Mouse (Mus musculus): Measurements from ENCODE around the gene Rnaset2b. TPM values are rescaled to one million over a fixed set of nuclear protein-coding genes. Genes with fewer than 3 reads are reported as not detected.
A peak's percentile ranks its signal among the peaks of the same experiment; 100 is the strongest.
"Not testable (repeated sequence)": the region's sequence is repeated elsewhere in the genome, so short reads cannot be mapped to it uniquely, and the experiment has no call there.

Rnaset2b gene
- polyA plus RNA-seq, 1 experiment from 2014 or later: 108 TPM

DNA sequence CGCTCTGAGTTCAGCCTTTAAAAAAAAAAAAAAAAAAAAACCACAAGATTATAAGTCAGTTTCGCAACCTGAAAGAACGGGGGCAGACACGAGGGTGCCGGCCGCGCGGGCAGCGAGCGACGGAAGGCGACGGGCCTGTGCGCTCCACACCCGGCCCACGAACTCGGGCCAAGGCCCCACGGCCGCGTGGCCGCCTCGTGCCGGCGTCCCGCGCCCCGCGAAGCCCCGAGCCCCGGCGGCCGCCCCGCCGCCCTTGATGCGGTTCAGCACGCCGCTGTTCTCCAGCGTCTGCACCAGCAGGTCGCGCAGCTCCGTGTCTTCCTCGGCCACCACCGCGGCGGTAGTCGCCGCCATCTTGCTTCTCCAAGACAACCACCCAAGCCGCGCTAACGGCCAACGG lies 9.7 kb upstream of the Rnaset2b start, which contains the start of gene Tagap1:
Tagap1 (minus strand) TSS at position 381 of the 400 bp plus-strand sequence.
- not testable (repeated sequence) for H3K36me3 ChIP-seq (ENCODE audit: control insufficient read depth, insufficient read depth, low read length); ATAC-seq; DNase-seq (ENCODE audit: low spot score); H3K4me1 ChIP-seq (ENCODE audit: control insufficient read depth, insufficient read depth, low read length); H3K27me3 ChIP-seq (replicated peaks; ENCODE audit: control insufficient read depth, insufficient read depth, low read length); H3K9me3 ChIP-seq (replicated peaks; ENCODE audit: control insufficient read depth, low read length); H3K27ac ChIP-seq (ENCODE audit: low read depth, low read length)
- peak within 1 kb of the TSS; percentile 48 for H3K9ac ChIP-seq (ENCODE audit: low read length)
- WGBS: under 1% methylated on average over 35 of the region's 51 CpGs
- peak within 1 kb of the TSS; percentile 40 for H3K4me3 ChIP-seq (ENCODE audit: low read depth, low read length)
- peak within 1 kb of the TSS; percentile 42 for H3K4me2 ChIP-seq (ENCODE audit: low read length)

DNA sequence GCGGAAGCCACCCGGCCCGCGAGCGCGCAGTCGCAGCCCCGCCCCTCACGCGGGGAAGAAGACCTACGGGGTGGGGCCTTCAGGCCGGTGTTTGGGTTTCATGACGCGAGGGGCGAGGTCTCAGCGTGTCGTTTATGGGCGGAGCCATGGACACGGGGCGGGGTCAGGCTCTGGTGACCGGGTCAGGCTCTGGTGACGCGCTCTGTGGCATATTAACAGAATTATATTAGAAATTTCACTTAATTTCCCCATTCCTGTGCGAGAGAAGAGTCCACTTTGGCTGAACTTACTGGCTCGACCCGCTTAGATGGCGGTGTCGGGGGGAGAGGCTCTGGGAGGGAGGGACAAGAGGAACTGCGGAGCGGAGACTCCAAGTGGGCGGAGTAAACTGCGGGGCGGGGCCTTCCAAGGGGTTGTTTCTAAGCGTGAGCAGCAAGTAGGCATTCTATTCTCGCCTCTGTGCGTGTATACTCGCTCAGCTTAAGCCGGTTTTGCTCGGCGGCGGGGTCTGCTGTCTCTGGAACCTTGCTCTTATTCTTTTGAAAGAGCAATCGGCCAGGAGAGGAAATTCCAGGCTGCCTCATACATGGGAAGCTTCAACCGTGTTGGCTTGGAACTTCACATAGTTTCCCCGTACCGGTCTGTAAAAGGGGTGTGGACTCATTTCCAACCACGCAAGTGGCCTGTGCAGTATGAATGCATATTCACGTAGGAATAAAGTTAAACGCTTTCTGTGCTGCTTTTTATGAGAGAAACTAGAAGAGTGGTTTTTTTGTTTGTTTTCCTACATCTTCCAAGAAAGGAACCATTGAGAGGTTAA lies 9.0 kb upstream of the Rnaset2b start:
- DNase-seq (ENCODE audit: low spot score) (peak; percentile 4), ATAC-seq (peak; percentile 97)
- H3K36me3 ChIP-seq (ENCODE audit: control insufficient read depth, insufficient read depth, low read length); H3K9me3 ChIP-seq (replicated peaks; ENCODE audit: control insufficient read depth, low read length); H3K4me1 ChIP-seq (ENCODE audit: control insufficient read depth, insufficient read depth, low read length); H3K9ac ChIP-seq (ENCODE audit: low read length); H3K27me3 ChIP-seq (replicated peaks; ENCODE audit: control insufficient read depth, insufficient read depth, low read length); H3K27ac ChIP-seq (ENCODE audit: low read depth, low read length): not testable (repeated sequence)
- WGBS: under 1% methylated on average over 12 of the region's 48 CpGs
- Histone ChIP-seq H3K4me3 (ENCODE audit: low read depth, low read length) (peak overlapping the region; percentile 40), H3K4me2 (ENCODE audit: low read length) (peak overlapping the region; percentile 34; the same call in 1 of the 2 replicates)

GRCm38 (mm10) chr17:6962339-6962738 lies 8.1 kb upstream of the Rnaset2b start:
- H3K4me1 ChIP-seq (ENCODE audit: control insufficient read depth, insufficient read depth, low read length); H3K4me2 ChIP-seq (ENCODE audit: low read length); DNase-seq (ENCODE audit: low spot score); H3K36me3 ChIP-seq (ENCODE audit: control insufficient read depth, insufficient read depth, low read length); H3K4me3 ChIP-seq (ENCODE audit: low read depth, low read length); H3K9me3 ChIP-seq (replicated peaks; ENCODE audit: control insufficient read depth, low read length); H3K9ac ChIP-seq (ENCODE audit: low read length); ATAC-seq; H3K27me3 ChIP-seq (replicated peaks; ENCODE audit: control insufficient read depth, insufficient read depth, low read length); H3K27ac ChIP-seq (ENCODE audit: low read depth, low read length): not testable (repeated sequence)
- WGBS: 77% methylated on average over 3 of the region's 6 CpGs

DNA sequence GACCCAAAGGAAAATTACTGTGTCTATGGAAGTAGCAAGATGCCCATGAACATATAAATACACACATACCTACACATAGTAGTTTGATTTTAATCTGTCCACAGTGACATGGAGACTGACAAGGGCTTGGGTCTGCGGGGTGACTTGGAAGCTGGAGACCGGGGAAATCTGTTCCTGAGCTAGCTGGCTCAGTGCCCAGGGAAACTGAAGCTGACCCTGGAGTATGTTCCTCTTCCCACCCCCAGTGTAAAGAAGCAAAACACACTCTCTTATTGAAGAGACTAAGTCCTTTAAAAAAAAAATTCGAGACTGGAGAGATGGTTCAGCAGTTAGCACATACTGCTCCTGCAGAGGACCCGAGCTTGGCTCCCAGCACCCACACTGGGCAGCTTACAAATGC lies 7.5 kb upstream of the Rnaset2b start:
- H3K36me3 ChIP-seq (ENCODE audit: control insufficient read depth, insufficient read depth, low read length); H3K9ac ChIP-seq (ENCODE audit: low read length); ATAC-seq; H3K27me3 ChIP-seq (replicated peaks; ENCODE audit: control insufficient read depth, insufficient read depth, low read length); H3K4me3 ChIP-seq (ENCODE audit: low read depth, low read length); H3K4me1 ChIP-seq (ENCODE audit: control insufficient read depth, insufficient read depth, low read length); H3K4me2 ChIP-seq (ENCODE audit: low read length); H3K27ac ChIP-seq (ENCODE audit: low read depth, low read length); H3K9me3 ChIP-seq (replicated peaks; ENCODE audit: control insufficient read depth, low read length): not testable (repeated sequence)
- WGBS: 76% methylated on average over 4 of the region's 4 CpGs
- DNase-seq (ENCODE audit: low spot score): peak; percentile 3

DNA sequence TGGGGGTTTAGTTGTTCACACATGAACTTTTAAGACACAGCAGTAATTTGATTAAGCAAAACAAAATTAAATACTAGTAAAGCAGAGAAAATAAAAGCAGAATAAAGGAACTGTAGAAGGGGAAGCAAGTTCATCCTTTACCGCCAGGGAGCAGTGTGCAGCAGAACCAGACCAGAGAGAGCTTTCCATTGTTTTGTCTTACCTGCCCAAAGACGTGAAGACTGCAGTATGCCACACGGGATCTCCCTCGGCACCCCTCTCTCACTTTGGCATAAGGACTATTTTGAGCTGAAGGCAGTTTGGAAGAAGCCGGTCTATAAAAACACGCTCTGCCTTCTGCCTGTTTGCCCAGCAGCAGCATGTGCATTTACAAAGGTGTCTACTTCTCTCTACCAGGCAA lies 5.1 kb upstream of the Rnaset2b start:
- not testable (repeated sequence) for H3K9me3 ChIP-seq (replicated peaks; ENCODE audit: control insufficient read depth, low read length); H3K9ac ChIP-seq (ENCODE audit: low read length); H3K4me2 ChIP-seq (ENCODE audit: low read length); H3K27ac ChIP-seq (ENCODE audit: low read depth, low read length); ATAC-seq; H3K36me3 ChIP-seq (ENCODE audit: control insufficient read depth, insufficient read depth, low read length); H3K27me3 ChIP-seq (replicated peaks; ENCODE audit: control insufficient read depth, insufficient read depth, low read length); H3K4me1 ChIP-seq (ENCODE audit: control insufficient read depth, insufficient read depth, low read length); H3K4me3 ChIP-seq (ENCODE audit: low read depth, low read length)
- DNase-seq (ENCODE audit: low spot score): peak; percentile 52
- WGBS: 7% methylated on average over 5 of the region's 6 CpGs

DNA sequence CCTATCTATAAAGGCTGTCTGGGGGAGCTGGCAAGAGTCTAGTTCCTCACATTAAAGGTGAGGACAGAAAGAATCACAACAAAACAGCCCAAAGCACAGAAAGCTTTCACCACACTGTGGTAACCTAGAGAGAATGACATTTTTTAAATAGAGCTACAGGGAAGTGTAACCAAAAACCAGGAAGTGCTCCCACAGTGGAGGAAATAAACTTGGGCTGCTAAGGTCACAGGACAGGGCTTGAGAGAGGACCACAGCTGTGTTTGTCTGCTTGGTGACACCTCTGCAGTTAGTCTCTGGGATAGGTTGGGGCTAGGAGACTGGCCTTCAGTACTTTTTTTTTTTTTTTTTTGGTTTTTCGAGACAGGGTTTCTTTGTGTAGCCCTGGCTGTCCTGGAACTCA lies 2.8 kb upstream of the Rnaset2b start:
- not testable (repeated sequence) for H3K9ac ChIP-seq (ENCODE audit: low read length); H3K27me3 ChIP-seq (replicated peaks; ENCODE audit: control insufficient read depth, insufficient read depth, low read length); H3K4me1 ChIP-seq (ENCODE audit: control insufficient read depth, insufficient read depth, low read length); H3K9me3 ChIP-seq (replicated peaks; ENCODE audit: control insufficient read depth, low read length); H3K4me2 ChIP-seq (ENCODE audit: low read length); H3K36me3 ChIP-seq (ENCODE audit: control insufficient read depth, insufficient read depth, low read length); ATAC-seq; DNase-seq (ENCODE audit: low spot score); H3K27ac ChIP-seq (ENCODE audit: low read depth, low read length); H3K4me3 ChIP-seq (ENCODE audit: low read depth, low read length)
- 83% methylated on average over 1 of the region's 1 CpGs for WGBS

GRCm38 (mm10) chr17:6971238-6971637 lies 804 bp downstream of the Rnaset2b start:
- H3K4me2 ChIP-seq (ENCODE audit: low read length); ATAC-seq; H3K9ac ChIP-seq (ENCODE audit: low read length); H3K9me3 ChIP-seq (replicated peaks; ENCODE audit: control insufficient read depth, low read length); H3K4me3 ChIP-seq (ENCODE audit: low read depth, low read length); DNase-seq (ENCODE audit: low spot score); H3K27ac ChIP-seq (ENCODE audit: low read depth, low read length); H3K36me3 ChIP-seq (ENCODE audit: control insufficient read depth, insufficient read depth, low read length); H3K27me3 ChIP-seq (replicated peaks; ENCODE audit: control insufficient read depth, insufficient read depth, low read length); H3K4me1 ChIP-seq (ENCODE audit: control insufficient read depth, insufficient read depth, low read length): not testable (repeated sequence)
- WGBS: 80% methylated on average over 8 of the region's 8 CpGs

DNA sequence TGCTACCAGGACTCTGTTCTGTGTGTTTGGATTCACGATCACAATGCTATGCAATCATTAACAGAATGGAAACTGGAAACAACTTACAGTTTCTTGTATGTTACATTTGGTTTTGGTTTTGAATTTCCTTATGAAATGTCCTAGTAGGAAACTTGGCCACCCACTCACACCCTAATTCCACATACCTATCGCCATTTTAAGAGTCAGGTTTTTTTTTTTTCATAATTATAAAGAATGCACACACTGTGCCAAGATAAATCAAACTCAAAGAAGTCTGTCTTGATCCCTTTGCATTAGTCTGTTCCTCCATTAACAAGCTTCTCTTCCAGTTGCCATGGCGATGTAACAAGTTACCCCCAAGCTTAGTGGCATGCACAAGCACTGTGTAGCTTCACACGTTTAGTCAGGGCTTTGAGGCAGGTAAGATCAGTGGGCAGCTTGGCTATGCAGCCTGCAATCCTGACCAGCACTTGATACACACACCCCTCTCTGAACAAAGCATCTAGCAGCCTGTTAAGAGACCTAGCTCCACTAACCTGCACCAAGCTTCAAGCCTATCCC lies 2.5 kb downstream of the Rnaset2b start:
- not testable (repeated sequence) for H3K9me3 ChIP-seq (replicated peaks; ENCODE audit: control insufficient read depth, low read length); H3K9ac ChIP-seq (ENCODE audit: low read length); H3K4me2 ChIP-seq (ENCODE audit: low read length); H3K4me3 ChIP-seq (ENCODE audit: low read depth, low read length); H3K27ac ChIP-seq (ENCODE audit: low read depth, low read length); ATAC-seq; H3K27me3 ChIP-seq (replicated peaks; ENCODE audit: control insufficient read depth, insufficient read depth, low read length); H3K4me1 ChIP-seq (ENCODE audit: control insufficient read depth, insufficient read depth, low read length); H3K36me3 ChIP-seq (ENCODE audit: control insufficient read depth, insufficient read depth, low read length)
- 36% methylated on average over 3 of the region's 4 CpGs for WGBS
- peak; percentile 15 for DNase-seq (ENCODE audit: low spot score)

GRCm38 (mm10) chr17:6974985-6975384 lies 4.6 kb downstream of the Rnaset2b start:
- H3K4me1 ChIP-seq (ENCODE audit: control insufficient read depth, insufficient read depth, low read length); H3K4me3 ChIP-seq (ENCODE audit: low read depth, low read length); H3K36me3 ChIP-seq (ENCODE audit: control insufficient read depth, insufficient read depth, low read length); H3K27ac ChIP-seq (ENCODE audit: low read depth, low read length); ATAC-seq; H3K27me3 ChIP-seq (replicated peaks; ENCODE audit: control insufficient read depth, insufficient read depth, low read length); H3K4me2 ChIP-seq (ENCODE audit: low read length); H3K9ac ChIP-seq (ENCODE audit: low read length); DNase-seq (ENCODE audit: low spot score); H3K9me3 ChIP-seq (replicated peaks; ENCODE audit: control insufficient read depth, low read length): not testable (repeated sequence)
- 64% methylated on average over 3 of the region's 3 CpGs for WGBS
